Mouse (Mus musculus) ES-Bruce4 (cell line): ENCODE measurements around the gene Zcchc10.

Experiments
- EP300 ChIP-seq: IDR thresholded peaks from 2 replicates; pipeline ENCODE4 v1.6.1; 2011; ENCODE audit warnings: low read depth, low read length; ENCODE audit not compliant: insufficient read depth
- POLR2A ChIP-seq: IDR thresholded peaks from one replicate; pipeline ENCODE4 v1.8.1; 2011; ENCODE audit warnings: low read length; ENCODE audit not compliant: insufficient read depth

DNA sequence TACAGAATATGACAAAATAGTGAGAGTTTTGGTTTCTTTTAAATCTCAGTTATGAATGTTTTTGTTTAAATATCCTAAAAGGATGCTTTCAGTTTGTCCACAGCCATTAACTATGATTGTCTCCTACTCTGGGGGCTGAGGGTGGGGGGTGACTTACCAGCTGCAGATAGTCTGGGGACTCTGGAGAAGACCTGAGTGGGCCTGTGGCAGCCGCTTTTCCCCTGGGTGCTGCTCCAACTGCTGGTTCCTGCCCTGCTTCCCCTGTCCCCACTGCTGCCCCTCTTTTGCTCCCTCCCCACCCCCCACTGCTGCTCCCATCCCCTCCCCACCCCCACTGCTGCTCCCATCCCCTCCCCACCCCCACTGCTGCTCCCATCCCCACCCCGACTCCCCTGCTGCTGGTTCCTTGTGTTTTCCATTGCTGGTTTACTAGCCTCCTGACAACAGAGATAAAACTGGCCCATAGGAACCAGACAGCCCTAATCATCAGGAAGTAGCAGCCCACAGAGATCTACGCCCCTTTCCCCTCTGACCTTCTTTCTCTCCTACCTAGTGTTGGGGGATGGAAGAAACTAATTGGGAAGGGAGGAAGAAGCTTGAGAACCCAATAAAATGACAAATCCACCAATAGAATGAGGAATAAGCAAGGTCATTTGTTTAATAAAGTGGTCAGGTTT lies 11.2 kb downstream of the Zcchc10 start:
- TF ChIP-seq POLR2A: no peak
- 0 out of 2 replicates have a peak, but pooled peaks have one; percentile 32 for TF ChIP-seq EP300
